Mouse (Mus musculus): ENCODE results near the gene Cyp2f2.

Gene Cyp2f2

DNA sequence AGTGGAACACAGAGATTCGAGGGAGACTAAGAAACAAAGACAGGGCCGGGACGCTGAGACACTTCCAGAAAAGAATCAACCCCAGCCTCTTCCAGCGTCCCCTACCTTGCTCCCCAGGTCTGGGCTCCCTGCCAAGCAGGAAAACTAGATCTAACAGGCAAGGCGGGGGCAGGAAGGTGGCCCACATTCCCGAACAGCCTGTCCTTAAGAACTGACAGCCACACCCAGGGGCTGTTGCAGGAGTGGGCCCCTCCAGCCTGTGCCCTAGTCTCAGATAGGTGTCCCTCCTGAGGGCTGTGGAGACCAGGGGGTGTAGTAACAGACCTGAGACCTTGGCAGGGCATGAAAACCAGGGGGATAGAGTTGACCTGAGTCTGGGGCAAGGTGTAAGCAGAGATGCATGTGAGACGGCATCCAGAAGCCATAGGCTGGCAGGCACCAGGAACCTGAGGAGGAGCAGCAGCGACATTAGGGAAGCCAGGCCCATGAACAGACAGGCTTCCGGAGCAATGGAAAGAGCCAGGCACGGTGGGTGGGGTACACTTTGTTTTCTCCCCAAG, 33.6 kb downstream of the Cyp2f2 start, which contains the start of gene Cyp2t4:
Gene Cyp2t4 (plus strand): TSS at position 510 of the 560 bp plus-strand sequence.
- no peak for DNase-seq (ENCODE audit: low read depth, low spot score)

- DNase-seq (ENCODE audit: low read depth, low spot score), result no peak
Measured at GRCm38 (mm10) chr7:27156005-27156404, 36.3 kb downstream of the Cyp2f2 start.

DNA sequence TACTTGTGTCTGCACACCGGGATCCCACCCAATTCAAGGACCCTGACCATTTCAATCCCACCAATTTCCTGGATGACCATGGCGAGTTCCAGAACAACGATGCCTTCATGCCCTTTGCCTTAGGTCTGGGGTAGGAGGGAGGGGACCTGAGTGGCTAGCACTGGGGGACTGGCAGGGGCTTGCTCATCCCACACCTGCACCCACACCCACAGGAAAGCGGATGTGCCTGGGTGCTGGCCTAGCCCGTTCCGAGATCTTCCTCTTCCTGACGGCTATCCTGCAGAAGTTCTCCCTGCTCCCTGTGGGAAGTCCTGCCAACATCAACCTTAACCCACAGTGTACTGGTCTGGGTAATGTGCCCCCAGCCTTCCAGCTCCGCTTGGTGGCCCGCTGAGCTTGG, 38.5 kb downstream of the Cyp2f2 start:
- DNase-seq (ENCODE audit: low read depth, low spot score), result no peak

- DNase-seq (ENCODE audit: low read depth, low spot score), result no peak
Measured at GRCm38 (mm10) chr7:27159256-27159655, 39.5 kb downstream of the Cyp2f2 start.

- DNase-seq (ENCODE audit: low read depth, low spot score), result peak; percentile 62
Measured at GRCm38 (mm10) chr7:27159882-27160281, 40.2 kb downstream of the Cyp2f2 start.

DNA sequence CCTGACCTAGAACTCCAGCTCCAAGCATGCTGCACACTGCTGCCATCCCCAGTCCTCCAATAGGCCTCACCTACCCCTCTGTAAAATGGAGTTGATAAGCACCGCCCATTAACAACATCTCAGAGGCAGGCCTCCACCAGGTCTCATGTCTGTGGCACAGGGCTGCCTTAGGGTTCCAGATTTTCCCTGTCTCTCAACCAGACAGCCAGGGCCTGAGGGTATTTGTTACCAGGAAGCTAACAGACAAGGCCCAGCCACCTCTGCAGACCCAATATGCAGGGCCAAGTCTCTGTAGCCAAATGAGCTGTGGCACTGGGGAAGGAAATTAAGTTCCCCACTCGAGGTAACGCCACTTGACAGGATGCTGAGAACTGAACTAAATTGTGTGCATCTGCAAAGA, 41.2 kb downstream of the Cyp2f2 start:
- no peak for DNase-seq (ENCODE audit: low read depth, low spot score)

GRCm38 (mm10) chr7:27161744-27162143, 42.0 kb downstream of the Cyp2f2 start:
- DNase-seq (ENCODE audit: low read depth, low spot score), result no peak

- no peak for DNase-seq (ENCODE audit: low read depth, low spot score)
Measured at GRCm38 (mm10) chr7:27162780-27163449, 43.2 kb downstream of the Cyp2f2 start.

DNA sequence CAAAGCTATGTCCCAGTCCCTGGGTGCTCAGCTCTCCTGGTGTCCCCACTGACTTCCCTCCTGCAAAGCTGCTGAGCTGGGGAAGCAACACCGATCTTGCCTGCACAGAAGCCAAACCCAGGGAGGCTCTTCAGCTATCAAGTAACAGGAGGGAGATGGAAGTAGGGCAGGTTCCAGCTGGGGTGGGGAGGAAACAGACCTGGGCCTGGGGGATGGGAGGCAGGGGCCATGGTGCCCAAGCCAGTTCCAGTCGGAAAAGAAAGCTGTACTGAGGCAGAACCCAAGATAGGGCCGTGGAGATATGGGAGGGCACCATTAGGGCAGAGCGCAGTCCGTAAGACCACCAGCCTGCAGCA, 43.7 kb downstream of the Cyp2f2 start:
- no peak for DNase-seq (ENCODE audit: low read depth, low spot score)

- DNase-seq (ENCODE audit: low read depth, low spot score), result no peak
Measured at GRCm38 (mm10) chr7:27164112-27164947, 44.6 kb downstream of the Cyp2f2 start.

DNA sequence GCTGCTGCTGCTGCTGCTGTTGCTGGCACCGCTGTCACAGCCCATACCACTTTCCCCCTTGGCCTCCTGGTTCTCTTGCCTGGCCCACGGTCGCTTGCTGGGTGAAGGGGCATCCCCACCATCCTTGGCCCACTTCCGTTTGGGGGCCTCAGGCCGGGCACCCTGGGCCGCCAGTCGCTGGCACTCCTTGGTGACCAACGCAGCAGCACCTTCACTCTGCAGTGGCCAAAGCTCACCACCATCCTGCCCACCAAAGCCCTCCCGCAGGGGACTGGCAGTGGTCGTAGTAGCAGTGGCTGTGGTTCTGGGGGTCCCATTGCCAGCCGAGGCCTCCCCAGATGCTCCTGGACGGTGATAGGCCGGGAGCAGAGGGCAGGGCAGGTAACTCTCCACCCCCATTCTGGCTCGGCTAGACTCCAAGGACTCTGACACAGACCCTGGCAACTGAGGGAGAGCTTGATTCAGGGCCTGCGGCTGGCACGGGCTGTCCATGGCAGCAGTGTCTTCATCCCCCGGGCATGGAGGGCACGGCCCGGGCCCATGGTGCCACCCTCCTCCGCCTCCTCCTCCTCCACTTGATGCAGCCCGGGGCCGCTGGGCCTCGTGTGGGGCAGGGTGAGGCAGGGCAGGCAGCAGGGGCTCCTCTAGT, 45.4 kb downstream of the Cyp2f2 start:
- DNase-seq (ENCODE audit: low read depth, low spot score), result no peak

DNA sequence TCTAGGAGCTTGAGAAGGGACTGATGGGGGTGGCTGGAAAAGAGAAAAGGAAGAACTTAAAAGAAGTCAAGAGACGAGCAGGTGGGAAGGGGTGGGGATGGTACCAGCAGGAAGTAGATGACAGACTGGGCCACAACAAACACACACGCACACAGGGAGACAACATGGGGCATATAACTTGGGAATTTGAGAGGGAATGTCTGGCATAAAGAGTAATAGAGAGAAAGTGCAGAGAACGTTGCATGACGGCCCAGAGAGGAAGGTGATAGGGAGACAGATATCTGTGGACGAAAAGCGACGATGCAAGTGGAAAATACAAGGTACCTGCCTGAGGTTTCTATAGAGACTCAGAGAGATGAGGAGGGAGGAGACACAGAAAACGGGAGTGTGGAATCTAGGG, 46.0 kb downstream of the Cyp2f2 start:
- no peak for DNase-seq (ENCODE audit: low read depth, low spot score)

DNA sequence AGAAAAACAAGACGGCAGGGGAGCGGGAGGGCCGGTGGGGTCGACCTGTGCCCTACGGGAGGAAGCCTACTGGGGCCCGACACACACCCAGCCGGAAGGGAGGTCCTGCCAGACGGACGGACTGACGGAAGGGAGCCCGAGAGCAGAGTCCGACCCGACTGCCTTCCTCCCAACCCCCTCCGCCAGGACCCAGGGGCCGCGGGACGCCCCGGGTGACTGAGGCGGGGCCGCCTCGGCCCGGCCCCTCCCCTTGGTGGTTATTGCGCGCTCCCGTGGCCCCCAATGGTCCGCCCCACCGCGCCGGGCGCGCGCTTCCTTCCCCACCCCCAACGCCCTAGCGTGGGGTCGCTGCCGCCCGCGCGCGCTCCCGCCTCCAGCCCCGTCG, 46.5 kb downstream of the Cyp2f2 start:
- peak; percentile 56 for DNase-seq (ENCODE audit: low read depth, low spot score)

- peak; percentile 84 for DNase-seq (ENCODE audit: low read depth, low spot score)
Measured at GRCm38 (mm10) chr7:27166614-27167474, 47.1 kb downstream of the Cyp2f2 start, which contains the start of gene Egln2. TSS of gene Egln2 (minus strand) at chr7:27166802.

DNA sequence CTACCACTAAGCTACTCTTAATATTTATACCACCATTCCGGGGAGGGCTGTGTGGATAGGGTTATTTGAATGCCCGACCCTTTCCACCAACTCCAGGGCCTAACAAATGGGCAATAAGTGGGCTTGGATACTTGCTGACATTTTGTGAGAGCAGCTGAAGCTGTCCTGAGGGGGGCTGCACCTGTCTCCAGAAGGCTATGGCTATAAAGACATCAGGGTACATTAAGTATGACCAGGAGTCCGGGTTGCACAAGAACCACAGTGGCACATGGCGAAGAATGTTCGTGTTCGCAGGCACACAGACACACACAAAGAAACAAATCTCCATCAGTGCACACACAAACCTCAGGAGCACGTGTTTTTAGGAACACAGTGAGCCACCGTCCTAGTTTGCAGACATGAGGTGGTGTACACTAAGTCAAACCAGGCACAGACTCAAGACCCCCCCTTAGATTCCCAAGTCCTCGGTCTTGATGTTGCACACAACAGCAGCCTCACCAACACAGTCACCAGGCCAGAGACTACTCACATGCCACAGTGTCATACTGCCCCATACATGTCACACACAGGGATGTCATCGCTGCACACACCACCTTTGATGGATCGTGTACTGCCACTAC, 47.9 kb downstream of the Cyp2f2 start:
- DNase-seq (ENCODE audit: low read depth, low spot score), result no peak

GRCm38 (mm10) chr7:27168371-27168770, 48.7 kb downstream of the Cyp2f2 start:
- DNase-seq (ENCODE audit: low read depth, low spot score), result no peak

DNA sequence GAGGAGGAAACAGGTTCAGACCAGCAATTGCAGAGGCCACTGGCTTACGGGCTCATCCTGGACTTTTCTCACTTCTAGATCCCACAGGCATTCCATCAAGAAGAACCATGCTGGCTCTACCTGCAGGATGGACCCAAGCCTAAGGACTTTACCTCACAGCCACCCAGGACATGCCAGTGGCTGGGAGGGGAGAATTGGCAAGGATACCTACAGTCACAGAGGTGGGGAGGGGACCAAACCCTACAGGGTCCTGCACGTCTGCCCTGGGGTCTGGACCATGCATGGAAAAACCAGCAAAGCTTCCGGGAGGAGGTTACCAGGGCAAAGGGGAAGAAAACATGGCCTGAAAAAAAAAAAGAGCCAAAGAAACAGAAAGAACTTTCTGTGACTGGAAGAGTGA, 51.3 kb downstream of the Cyp2f2 start:
- no peak for DNase-seq (ENCODE audit: low read depth, low spot score)

DNA sequence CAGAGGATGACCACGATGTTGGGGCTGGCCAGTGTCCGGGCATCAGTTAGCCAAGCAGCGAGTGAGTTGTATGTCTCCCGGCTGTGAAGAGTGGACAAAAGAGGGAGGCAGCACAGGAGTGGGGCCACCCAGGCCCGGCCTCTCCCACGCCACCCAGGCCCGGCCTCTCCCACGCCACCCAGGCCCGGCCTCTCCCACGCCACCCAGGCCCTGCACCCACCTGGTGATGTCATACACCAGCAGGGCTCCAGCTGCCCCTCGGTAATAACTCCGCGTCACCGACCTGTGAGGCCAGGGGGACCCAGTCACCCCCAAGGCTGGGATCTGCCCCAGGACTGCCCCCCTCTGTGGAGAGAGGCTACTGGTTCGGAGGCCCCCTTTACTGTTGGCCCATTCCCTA, 54.8 kb downstream of the Cyp2f2 start:
- DNase-seq (ENCODE audit: low read depth, low spot score), result no peak

- no peak for DNase-seq (ENCODE audit: low read depth, low spot score)
Measured at GRCm38 (mm10) chr7:27174896-27175295, 55.2 kb downstream of the Cyp2f2 start.

DNA sequence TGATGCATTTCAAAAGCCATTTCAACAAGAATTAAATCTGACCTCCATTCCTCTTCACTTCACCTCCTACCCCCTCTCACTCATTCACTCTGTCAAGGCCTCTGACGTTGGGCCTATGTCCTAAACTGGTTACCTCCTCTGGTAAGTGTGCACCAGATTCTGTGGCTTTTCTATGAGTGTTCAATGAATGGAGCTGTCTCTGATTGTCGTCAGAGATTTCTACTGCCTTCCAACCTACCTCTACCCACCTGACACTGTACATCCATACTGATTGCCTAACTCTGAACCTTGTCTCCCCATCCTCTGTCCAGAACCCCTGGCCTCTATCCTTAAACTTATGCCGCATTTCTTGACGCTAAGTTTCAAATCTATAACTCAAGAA, 58.2 kb downstream of the Cyp2f2 start:
- no peak for DNase-seq (ENCODE audit: low read depth, low spot score)

Data from c-Kit-negative CD71-positive TER-119-positive erythroid progenitor cells, embryonic 14.5 days (primary cell).